Mouse (Mus musculus) left cerebral cortex, adult 18-20 months (tissue): ENCODE results near the gene Rtf2. TPM values are rescaled to one million over a fixed set of nuclear protein-coding genes. Genes with fewer than 3 reads are reported as not detected.

ENCODE experiments used
- DNase-seq, 2 experiments: peaks; one replicate each; pipeline ENCODE4 v3.0.0; 2021 to 2022; ENCODE audit warnings: low spot score in 2 of 2, mixed read lengths in 1 of 2
- total RNA-seq, 2 experiments: library from RNA; stranded (reverse); gene quantifications; 2 replicates each; pipeline ENCODE4 v1.2.3; 2021

Gene Rtf2
- total RNA-seq, 2 experiments from 2014 or later, result 71.0 to 74.2 TPM

DNA sequence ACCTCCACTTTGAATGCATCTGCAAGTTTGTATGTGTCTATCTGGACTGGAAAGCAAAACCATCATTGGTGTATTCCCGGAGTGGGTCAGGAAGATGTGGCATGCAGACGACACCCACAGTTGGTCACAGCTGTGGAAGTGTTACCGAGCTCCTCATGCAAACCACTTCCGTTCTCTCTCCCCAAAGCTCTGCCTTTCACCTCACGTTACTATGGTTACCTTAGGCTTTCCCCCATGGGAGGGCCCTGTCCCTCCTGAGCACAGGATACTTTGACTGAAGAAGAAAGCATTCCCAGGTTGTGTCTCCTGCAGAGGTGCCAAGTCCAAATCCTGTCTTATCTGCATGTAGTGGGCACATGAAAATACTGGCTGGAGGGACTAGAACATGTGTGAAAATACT lies 6.6 kb upstream of the Rtf2 start:
- DNase-seq, result no peak

DNA sequence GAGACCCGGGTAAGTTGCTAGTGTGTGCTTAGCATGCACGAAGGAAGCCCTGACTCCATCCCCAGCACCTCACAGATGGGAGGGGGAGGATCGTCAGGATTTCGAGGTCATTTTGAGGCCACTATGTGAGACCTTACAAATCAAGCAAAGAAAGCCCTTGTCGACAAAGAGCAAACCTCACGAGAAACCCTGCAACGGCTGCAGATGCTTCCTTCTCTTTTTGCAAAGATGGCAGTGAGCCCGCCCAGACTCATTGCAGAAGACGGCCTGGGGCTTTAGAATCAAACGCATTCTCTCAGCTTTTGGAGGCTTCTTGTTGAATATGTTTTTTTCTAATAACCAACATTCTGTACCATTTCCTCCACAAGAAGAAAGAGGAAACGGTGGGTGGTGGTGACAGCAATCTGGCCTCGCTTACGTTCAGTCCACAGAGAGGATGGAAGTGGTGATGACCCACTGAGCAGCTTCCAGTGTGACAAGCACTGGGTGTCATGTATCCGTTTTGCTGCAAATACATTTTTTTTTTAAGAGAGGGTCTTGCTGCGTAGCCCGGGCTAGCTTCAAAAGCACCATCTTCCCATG lies 2.9 kb upstream of the Rtf2 start:
- no peak for DNase-seq

DNA sequence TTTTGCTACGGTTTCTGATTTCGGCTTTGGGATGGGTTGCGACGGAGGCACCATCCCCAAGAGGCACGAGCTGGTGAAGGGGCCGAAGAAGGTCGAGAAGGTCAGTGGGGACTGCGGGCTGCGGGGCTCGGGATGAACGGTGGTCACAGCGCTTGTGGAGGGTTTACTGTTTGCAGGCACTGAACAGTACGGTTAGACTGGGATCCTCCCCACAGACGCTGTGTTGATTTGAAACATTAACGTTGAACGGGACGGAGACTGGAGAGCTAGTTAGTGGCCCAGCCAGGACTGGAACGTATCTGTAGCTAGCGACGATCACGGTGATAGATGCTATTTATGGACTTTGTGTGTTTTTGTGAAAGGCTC lies 267 bp downstream of the Rtf2 start:
- no peak for DNase-seq

DNA sequence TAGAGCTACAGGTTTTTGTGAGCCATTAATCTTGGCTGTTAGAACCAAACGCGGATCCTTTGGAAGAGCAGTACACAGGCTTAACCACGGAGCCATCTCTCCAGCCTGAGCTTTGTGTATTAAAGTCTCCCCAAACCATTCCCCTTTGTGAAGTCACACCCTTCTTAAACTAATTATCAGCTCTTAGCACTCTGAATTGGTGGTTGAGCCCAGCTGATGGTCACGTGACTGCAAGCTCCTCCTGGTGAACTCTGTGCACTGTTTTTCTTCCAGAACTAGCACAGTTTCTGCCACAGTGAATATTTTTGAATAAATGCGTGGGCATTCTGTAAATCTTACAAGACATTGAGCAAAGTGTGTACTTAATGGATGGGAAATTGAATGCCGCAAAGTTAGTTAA lies 820 bp downstream of the Rtf2 start:
- no peak for DNase-seq

DNA sequence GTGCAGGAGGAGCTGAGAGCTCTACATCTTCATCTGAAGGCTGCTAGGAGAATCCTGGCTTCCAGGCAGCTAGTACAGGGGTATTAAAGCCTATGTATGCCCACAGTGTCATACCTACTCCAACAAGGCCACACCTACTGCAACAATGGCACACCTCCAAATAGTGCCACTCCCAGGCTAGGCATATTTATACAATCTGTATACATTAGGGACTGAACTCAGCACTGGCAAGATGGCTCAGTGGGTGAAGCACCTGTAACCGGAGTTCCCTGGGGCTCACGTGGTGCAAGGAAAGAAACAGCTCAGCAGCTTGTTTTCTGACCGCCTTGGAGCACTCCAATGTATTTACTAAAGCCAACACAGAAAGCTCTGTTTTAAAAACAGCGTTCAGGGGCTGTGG lies 5.3 kb downstream of the Rtf2 start:
- DNase-seq, result no peak

DNA sequence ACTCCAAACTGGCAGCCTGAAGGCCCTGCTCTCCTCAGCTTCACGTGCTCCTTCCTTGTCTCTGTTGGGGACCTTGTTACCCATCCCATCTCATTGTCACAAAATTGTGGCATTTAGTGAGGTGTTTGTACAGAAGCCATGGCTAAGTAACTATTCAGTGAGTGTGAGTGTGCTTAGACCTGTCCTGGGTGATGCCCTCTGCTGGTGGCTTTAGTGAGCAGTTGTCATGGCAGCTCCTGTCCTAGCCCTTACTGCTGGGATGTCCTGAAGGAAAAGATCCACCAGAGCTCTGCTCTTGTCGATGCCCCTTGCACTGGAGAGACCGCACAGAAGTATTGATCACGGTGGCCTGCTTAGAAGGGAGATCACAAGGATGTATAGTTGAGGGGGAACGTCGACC lies 7.0 kb downstream of the Rtf2 start:
- DNase-seq, result peak in 1 of 2 experiments; percentile 15

DNA sequence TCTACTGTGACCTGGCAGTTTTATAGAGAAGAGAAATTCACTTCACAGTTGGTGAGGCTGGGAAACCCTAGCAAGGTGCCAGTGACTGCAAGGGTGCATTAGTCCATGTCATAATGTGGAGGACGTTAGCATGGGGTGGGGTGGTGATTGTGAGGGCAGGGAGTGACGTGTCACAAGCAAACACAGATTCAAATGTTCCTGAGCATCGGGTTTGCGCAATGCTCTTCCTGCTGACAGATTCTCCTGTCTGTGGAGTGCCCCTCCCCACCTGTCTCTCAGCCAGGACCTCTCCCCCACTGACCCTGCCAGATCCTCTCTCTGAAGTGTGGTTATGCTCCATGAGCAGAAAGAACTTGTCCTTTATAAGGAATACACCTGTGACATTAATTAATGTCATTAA lies 8.0 kb downstream of the Rtf2 start:
- no peak for DNase-seq

DNA sequence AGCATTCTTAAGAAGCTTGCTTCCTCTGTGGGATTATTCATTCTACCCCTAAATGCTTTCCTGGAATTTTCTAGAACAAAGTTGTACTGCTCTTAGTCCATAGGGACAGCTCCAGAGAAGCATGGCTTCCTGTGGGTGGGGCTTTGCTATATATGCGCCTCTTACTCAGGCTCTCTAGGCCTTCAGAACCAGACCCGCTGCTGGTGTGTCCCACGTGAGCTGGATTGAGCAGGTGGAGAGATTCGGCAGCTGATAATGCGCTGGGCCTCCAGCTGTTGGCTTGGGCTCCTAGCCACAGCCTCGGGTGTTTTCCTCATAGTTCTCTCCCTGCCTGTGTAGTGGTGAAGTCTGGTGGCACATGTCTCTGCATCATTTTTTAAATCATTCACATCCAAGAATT lies 10.3 kb downstream of the Rtf2 start:
- no peak for DNase-seq

DNA sequence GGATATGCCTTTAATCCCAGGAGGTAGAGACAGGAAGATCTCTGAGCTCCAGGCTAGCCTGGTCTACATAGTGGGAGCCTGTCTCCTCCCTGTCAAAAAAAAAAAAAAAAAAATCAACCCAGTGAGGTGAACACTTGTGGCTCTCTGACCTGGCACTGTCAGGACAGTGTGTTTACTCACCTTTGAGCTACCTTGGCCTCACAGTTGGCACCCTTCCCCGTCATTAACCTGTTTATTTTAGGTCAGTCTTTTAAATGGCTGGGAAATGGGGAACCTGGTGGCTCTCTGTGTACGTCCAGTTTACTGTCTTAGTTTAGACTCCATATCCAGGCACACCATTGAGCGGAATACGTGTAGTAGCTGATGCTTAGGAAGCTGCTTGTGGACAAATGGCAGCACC lies 11.7 kb downstream of the Rtf2 start:
- no peak for DNase-seq

DNA sequence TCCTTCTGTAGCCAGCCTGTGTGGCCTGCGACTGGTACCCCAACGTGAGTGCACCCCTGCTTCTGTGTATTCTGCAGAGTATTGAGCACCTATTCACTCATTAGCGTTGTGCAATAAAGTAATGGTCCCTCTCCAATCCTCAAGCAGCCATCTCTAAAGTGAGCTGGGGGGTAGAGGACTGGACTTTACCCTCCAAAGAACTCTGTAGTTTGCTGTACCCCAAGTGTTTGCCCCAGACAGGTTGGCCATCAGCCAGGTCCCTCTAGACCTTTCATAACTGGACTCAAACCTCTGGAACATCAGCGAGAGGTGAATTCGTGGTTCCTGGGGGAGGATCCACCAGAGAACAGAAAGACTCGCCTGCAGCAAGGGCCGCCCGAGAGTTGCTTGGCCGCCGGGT lies 12.1 kb downstream of the Rtf2 start:
- DNase-seq, result no peak

DNA sequence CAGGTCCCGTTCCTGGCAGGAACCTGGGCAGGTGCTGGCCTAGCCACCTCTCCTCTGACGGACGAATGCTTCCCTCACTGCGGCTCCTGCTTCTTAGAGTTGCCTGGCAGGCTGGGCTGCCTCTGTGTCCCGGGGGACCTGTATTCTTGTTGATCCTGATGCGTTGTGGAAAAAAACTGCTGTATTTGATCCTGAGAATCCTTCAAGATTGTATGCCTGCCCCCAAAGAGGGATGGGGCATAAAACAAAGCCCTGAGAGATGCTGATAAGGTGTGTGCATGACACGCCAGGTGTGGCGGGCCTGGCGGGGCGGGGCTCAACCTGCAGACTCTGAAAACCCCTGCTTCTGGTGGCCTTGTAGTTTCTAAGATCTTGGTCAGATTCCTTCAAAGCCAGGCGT lies 18.1 kb downstream of the Rtf2 start, which contains the start of gene Gcnt7:
Gene Gcnt7, minus strand, starts transcription at position 101 of the 400 bp plus-strand sequence.
- DNase-seq, result no peak

DNA sequence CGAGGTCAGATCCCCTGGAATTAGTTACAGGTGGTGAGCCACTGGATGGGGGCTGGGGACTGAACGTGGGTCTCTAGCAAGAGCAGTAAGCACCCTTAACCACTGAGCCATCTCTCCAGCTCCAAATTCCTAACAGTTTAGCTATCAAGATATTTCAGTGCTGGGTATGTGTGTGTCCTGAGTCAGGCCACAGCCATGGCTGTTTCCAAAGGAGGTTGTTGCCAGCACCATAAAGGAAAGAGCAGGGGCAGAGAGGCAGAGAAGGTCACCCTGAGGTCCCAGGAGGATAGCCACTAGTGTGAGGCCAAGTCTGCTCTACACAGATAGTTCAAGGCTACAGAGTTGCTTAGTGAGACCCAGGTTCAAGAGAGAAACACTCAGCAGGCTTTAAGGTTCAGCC lies 20.3 kb downstream of the Rtf2 start:
- no peak for DNase-seq

DNA sequence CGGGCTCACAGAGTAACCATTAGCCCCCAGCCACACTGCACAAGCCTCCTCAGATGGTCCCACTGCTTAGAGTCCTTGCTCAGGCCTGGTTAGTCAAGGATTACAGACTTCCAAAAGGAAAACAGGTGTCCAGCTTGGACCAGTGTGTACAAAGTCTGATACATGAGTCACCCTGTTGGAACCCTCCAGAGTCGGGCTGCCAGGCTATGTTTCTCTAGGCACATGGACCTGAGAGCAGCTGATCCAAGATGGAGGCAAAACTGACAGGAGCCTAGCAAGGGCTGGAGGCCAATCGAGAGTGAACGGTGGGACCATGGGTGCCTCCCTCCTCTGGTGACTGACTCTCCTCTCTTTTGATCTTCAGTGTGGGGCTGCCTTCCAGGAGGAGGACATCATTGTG lies 22.5 kb downstream of the Rtf2 start:
- DNase-seq, result no peak

DNA sequence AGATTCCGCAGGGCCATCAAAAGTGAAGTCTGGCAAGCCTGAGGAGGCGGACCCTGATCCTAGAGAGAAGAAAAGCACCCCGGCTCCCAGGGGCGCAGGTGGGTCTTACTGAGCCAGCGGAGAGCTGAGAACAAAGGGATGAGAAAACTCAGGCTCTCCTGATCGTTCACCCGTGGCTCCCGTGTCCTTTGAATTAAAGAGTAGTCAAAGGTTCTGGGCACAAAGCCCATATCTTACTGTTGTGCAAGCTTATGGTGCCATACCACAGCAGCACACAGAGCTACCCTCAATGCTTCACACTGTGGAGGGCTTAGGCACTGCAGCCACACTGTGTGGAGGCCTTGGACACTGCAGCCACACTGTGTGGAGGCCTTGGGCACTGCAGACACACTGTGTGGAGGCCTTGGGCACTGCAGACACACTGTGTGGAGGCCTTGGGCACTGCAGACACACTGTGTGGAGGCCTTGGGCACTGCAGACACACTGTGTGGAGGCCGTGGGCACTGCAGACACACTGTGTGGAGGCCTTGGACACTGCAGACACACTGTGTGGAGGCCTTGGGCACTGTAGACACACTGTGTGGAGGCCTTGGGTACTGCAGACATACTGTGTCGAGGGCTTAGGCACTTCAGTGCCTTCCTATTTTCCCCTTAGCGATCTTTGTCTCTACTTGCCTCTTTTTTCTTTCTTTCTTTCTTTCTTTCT lies 26.2 kb downstream of the Rtf2 start:
- no peak for DNase-seq

DNA sequence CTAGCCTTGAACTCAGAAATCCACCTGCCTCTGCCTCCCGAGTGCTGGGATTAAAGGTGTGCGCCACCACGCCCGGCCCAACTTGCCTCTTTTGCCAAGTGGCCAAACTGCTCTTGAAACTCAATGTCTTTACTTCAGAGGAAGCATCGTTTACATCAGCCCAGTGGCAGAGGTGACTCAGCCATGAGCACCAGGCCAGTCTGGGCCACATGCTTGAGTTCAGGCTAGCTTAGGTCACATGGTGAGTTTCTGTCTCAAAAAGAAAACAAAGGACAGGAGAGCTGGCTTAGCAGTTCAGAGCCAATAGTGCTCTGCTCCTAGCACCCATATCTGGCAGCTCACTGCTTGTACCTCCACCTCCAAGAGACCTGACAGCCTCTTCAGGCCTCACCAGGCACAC lies 26.9 kb downstream of the Rtf2 start:
- DNase-seq, result no peak

DNA sequence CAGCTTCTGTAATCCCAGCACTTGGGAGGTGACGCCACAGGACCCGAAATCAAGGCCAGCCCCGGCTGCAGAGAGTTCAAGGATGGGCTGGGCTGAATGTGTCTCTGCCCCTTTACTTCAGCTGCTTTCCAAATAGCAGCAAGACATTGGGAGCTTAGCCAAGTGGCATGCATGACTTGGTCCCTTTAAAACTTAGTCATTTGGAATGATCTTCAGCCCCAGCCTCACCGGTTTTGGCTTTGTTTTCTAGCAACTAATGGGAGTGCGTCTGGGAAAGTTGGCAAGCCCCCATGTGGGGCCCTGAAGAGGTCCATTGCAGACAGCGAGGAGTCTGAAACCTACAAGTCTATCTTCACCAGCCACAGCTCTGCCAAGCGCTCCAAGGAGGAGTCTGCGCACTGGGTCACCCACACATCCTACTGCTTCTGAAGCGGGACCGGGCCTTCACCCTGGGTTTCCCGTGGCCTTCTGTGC lies 28.0 kb downstream of the Rtf2 start:
- DNase-seq, result no peak

DNA sequence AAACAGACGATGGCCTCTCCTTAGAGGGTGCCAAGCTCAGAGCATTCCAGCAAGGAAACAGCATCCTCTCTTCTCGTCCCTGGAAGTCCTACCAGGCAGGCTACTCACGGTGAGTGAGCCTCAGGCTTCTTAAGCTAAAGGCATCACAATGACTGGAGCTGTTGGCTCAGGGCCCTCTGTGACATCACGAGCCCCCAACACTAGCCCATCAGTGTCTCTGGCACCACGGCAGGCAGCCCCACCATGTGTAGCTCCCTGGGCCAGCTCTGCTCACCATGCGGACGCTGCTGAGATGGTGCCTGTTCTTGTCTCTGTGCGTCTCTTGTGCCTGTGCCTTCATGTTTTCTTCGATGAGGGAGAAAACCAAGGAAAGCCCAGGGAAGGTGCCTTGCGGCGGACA lies 32.0 kb downstream of the Rtf2 start, which contains the start of gene Fam209:
Gene Fam209, plus strand, starts transcription at position 203 of the 400 bp plus-strand sequence.
- no peak for DNase-seq

DNA sequence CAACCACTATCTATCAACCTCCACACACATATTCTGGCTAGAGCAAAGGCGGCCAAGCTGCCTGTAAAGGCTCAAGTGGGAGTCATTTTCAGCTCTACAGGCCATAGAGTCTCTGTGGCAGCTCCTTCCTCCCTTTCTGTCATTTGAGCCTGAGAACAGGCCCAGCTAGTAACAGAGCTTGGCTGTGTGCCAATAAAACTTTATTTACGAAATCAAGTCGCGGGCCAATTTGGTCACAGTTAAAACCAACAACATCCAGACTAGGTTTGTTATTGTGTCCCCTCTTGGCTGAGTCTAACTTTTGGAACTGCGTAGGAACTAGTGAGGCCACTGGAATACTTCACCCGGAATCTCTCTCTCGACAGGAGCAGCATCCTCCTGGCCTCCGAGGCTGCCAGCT lies 33.2 kb downstream of the Rtf2 start:
- DNase-seq, result no peak

DNA sequence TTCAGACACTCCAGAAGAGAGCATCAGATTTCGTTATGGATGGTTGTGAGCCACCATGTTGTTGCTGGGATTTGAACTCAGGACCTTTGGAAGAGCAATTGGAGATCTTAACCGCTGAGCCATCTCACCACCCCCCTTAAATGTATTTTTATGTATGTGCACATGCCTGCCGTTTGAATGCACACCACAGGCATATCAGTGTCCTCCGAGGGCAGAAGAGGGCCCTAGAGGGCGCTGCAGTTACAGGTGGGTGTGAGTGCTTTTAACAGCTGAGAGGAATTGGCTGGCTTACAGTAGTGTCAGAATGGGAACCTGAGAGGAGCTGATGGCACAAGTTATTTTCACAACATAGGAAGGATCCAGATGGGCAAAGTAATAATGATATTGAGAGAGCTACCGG lies 34.6 kb downstream of the Rtf2 start:
- no peak for DNase-seq

DNA sequence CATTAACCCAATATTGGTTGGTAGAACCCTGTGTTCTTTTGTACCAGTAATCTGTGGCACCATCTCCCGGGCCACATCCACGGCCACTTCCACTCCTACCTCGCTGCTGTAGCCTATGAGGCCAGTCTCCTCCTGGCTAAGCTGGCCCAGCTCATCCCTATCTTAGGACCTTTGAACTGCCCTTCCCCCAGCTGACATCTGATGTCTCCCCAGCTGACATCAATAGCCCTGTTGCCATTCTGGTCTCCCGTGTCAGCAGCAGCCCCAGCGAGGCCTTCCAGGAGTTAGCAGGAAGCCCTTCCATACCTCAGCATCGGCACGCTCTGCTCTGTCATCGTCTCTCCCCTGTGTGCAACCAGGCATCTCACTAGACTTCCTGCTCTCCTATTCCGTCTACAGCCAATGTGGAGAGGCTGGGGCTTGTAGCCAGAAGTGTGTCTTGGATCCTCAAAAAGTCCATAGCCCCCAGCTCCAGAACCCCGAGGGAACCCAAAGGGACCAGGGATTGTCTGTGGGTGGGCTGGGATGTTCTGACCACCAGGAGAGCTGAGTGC lies 36.4 kb downstream of the Rtf2 start:
- no peak for DNase-seq

DNA sequence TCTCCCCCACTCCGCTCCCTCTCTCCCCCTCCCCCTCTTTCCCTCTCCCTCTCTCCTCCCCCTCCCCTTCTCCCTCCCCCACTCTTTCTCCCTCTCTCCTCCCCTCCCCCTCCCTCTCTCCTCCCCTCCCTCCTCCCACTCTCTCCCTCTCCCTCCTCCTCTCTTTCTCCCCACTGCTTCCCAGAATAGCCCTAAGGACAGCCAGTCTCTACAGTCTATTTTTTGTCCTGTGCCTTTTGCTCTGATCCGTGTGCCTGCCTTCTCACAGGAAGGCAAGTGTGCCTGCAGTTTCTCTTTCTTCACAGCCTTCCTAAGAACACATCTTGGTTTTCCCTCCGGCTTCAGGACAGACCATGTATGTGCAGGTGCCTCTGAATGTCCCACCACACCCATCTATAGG lies 37.0 kb downstream of the Rtf2 start:
- no peak for DNase-seq

DNA sequence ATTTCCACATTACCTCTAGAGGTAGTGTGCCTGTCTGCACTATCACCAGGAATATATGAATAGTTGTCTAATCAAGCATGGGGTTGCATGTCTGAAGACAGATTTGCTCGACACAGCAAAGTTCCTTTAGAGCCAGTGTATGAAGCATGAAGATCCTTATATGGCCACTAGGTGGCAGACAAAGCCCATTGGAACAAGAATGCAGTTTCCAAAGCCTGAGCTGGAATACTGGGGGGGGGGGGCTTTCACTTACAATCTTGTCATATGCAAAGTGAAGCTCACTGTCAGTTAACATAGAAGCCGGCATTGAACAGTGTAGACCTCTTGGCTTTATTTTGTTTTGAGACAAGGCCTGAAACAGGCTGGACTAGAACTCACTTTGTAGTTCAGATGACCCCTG lies 37.5 kb downstream of the Rtf2 start:
- DNase-seq, result peak; percentile 50 to 51

DNA sequence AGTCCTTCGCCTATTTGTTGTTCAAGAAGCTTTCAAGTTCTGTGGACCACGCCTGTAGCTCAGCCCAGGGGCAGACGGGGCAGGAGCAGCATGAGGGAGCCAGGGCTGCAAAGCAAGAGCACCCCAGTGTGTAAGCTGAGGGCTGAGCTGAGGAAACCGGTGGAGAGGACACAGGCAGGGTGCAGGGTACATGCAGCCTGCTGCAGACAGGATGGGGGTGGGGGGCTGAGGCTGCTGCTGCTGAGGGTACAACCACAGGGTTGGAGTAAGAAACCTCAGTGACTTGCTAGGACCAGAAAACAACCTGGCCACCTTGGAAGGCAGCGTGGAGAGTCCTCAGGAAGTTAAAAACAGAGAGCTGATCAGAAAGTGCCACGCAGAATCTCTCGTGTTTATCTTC lies 39.9 kb downstream of the Rtf2 start:
- no peak for DNase-seq
